Mouse (Mus musculus) yolk sac, embryonic 10.5 days (tissue): ENCODE results near the gene Setd5.

Experiments used
- DNase-seq: peaks from one replicate; pipeline ENCODE4 v3.0.0-alpha.2; 2017; ENCODE audit warnings: low spot score

Gene Setd5

GRCm38 (mm10) chr6:113133360-113133759 is 56.2 kb downstream of the Setd5 start:
- DNase-seq = no peak

- peak; percentile 50 for DNase-seq
These were observed 64.4 kb downstream of the Setd5 start for GRCm38 (mm10) chr6:113141389-113142094.

GRCm38 (mm10) chr6:113144764-113145163 is 67.6 kb downstream of the Setd5 start:
- no peak for DNase-seq

GRCm38 (mm10) chr6:113145249-113145648 is 68.1 kb downstream of the Setd5 start:
- no peak for DNase-seq

GRCm38 (mm10) chr6:113154071-113154470 is 76.9 kb downstream of the Setd5 start:
- no peak for DNase-seq

- no peak for DNase-seq
These were observed 77.7 kb downstream of the Setd5 start for GRCm38 (mm10) chr6:113154886-113155285.

GRCm38 (mm10) chr6:113156064-113156463 is 78.9 kb downstream of the Setd5 start:
- no peak for DNase-seq

- DNase-seq = no peak
These were observed 82.9 kb downstream of the Setd5 start for GRCm38 (mm10) chr6:113160106-113160505.

GRCm38 (mm10) chr6:113161982-113162381 is 84.8 kb downstream of the Setd5 start:
- DNase-seq = no peak

- no peak for DNase-seq
These were observed 86.3 kb downstream of the Setd5 start for GRCm38 (mm10) chr6:113163513-113163912.

GRCm38 (mm10) chr6:113166661-113167251 is 89.6 kb downstream of the Setd5 start:
- no peak for DNase-seq

- DNase-seq = no peak
These were observed 91.3 kb downstream of the Setd5 start for GRCm38 (mm10) chr6:113168316-113168975.

GRCm38 (mm10) chr6:113169852-113170251 is 92.7 kb downstream of the Setd5 start:
- DNase-seq = no peak

GRCm38 (mm10) chr6:113170651-113171050 is 93.5 kb downstream of the Setd5 start:
- DNase-seq = no peak

- no peak for DNase-seq
These were observed 94.8 kb downstream of the Setd5 start for GRCm38 (mm10) chr6:113172011-113172410.

- peak; percentile 27 for DNase-seq
These were observed 95.4 kb downstream of the Setd5 start for GRCm38 (mm10) chr6:113172568-113172967.

GRCm38 (mm10) chr6:113175469-113175868 is 98.3 kb downstream of the Setd5 start:
- peak; percentile 70 for DNase-seq

- no peak for DNase-seq
These were observed 99.4 kb downstream of the Setd5 start for GRCm38 (mm10) chr6:113176613-113177012.

- no peak for DNase-seq
These were observed 101.4 kb downstream of the Setd5 start for GRCm38 (mm10) chr6:113178286-113179194.

GRCm38 (mm10) chr6:113179195-113179733 is 102.1 kb downstream of the Setd5 start:
- DNase-seq = no peak

GRCm38 (mm10) chr6:113184163-113184562 is 107.0 kb downstream of the Setd5 start:
- DNase-seq = no peak
